Mouse (Mus musculus) hindbrain, embryonic 11.5 days (tissue): Measurements from ENCODE around the gene E330009J07Rik. TPM values are rescaled to one million over a fixed set of nuclear protein-coding genes. Genes with fewer than 3 reads are reported as not detected.

Experiments used
- polyA plus RNA-seq: library from polyadenylated mRNA; unstranded; fragments of >200 nt; fragmentation: Nextera tagmentation; extraction: Ambion mirVana; gene quantifications from 2 replicates; pipeline ENCODE4 v1.2.1, GENCODE M21; 2014

Gene E330009J07Rik
- polyA plus RNA-seq, 1 experiment from 2014 or later = 16.8 TPM

Other genes with a start within 250 kb of the E330009J07Rik start
- 43.2 and 43.4 TPM in 2 replicates for gene Agk, start 111.0 kb downstream of the E330009J07Rik start, polyA plus RNA-seq
- gene Wee2, start 3.0 kb upstream of the E330009J07Rik start, polyA plus RNA-seq = 0.13 and 0.19 TPM in 2 replicates
- gene Ssbp1, start 35.2 kb upstream of the E330009J07Rik start, polyA plus RNA-seq = 167 and 171 TPM in 2 replicates
- not detected in 2 replicates for gene Tas2r137, start 55.1 kb upstream of the E330009J07Rik start, polyA plus RNA-seq
- gene Tas2r108, start 57.4 kb upstream of the E330009J07Rik start, polyA plus RNA-seq = 0.73 TPM in 1 of 2 replicates, not detected in the other
- gene Prss37, start 83.4 kb upstream of the E330009J07Rik start, polyA plus RNA-seq = 0.17 TPM in 1 of 2 replicates, not detected in the other
- gene Olfr461, start 118.9 kb upstream of the E330009J07Rik start, polyA plus RNA-seq = 0.21 TPM in 1 of 2 replicates, not detected in the other
- not detected in 2 replicates for gene Olfr460, start 133.4 kb upstream of the E330009J07Rik start, polyA plus RNA-seq
- gene Clec5a, start 149.7 kb upstream of the E330009J07Rik start, polyA plus RNA-seq = 0.25 and 1.2 TPM in 2 replicates
- not detected in 2 replicates for gene Tas2r138, start 177.2 kb upstream of the E330009J07Rik start, polyA plus RNA-seq
- not detected in 2 replicates for gene Mgam, start 192.7 kb upstream of the E330009J07Rik start, polyA plus RNA-seq